Mouse (Mus musculus): ENCODE results near the gene Irx2.

Gene Irx2

DNA sequence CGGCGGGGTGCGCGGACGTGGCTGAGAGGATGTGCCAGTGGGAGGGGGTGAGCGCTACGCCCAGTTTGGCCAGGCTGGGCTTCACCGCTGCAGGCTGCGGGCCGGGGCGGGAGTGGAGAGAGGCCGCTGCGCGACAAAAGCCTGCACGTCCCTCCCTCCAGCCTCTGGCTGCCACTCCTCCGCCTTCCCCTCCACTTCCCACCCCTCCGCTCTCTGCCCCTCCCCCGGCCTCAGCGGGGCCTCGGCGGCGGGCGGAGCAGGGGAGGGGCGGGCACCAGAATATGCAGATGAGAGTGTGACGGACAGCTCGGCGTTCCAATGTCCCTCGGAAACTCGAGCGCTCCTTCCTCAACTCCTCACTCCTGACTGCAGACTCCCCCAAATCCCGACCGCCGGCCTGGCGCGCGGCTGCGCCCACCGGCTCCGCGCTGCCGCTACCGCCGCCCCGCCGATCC lies at the start of gene Irx2:
Gene Irx2 (plus strand): TSS at position 359 of the 455 bp plus-strand sequence.
- CTCF ChIA-PET = no interaction called here

DNA sequence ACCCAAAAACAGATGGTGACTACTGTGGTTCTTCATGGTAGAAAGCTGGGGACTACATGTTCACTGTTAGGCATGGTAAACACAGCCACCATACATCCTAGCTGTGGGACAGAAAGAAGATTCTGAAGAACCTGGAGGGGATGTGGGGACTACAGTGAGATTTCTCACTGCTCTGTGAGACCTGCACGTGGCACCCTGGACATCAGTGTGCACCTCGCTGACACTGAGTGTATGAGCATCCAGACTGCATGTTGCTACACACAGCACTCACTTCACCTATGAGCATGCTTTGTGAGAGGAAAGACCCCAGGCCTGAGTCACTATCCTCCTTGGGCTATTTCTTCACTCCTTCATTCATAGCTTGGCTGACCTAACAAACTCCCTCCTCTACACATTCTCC lies 47.3 kb upstream of the Irx2 start:
- CTCF ChIA-PET = no interaction called here

DNA sequence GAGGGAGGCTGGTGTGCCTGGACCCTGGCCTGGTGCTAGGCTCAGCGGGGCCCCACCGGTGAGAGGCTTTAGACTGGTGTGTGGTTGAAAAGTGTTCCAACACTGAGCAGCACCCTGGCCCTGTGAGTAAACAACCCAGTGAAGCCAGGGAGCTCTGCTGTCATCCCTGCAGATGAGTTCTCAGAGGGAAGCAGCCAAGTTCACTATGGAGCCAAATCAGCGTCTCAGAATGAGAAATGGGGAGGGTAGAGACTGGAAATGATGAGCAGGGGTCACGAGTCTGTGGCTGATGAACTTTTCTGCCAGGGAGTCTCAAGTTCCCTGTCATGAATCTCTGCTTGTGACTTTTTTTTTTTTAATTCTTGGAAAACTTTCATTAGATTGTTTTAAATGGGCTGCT lies 36.1 kb upstream of the Irx2 start:
- CTCF ChIA-PET = no interaction called here

DNA sequence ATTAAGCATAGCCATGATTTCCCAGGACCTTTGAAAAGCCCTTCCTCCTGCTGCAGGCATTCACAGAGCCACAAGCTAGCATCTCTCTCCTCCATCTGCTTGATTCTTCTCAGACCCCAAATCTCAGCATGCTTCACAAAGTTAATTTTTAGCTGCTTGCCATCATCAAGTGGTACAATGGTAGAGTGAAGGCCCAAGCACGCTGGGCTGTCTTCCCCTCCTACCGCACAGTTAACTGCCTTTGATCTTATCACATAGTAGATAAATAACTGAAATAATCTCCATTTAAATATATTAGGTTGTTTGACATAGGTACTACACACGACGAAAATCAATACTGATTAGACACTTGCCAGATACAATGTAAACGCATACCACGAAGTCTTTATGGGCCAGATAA lies 35.3 kb upstream of the Irx2 start:
- CTCF ChIA-PET = no interaction called here

DNA sequence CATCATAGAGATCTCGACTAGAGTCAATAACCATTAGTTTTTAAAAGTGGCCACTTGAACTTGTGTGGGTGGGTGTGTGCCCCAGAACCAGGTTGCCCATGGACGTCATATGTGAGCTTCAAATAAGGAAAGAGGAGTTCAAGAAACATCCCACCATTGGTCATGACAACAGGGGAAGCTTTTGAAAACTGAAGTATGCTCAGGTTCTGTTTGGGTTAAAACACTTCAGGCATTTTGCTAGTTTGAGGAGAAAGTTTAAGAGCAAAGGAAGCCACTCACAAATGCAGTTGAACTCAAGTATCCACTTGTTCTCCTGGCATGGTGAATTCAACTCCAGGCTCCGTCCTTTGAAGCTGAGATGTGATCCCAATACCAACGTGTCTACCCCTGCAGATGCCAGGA lies 34.9 kb upstream of the Irx2 start:
- CTCF ChIA-PET = no interaction called here

DNA sequence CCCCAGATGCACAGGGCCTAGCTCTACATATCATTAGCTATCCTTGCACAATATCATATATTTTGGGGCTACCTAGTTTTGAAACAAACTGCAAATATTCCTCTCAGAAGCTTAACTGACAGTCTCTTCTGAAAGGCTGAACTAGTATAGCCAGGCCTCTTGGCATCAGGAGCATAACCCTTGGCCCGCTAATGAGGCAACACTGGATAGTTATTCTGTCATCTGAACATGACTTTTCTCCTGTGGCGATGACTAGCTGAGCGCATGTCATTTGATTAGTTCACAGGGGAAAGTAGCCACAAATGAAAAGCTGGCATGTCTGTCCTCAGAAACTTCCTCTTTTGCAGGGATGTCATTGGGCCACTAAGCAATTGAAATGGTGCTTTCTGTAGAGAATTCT lies 29.4 kb upstream of the Irx2 start:
- CTCF ChIA-PET = no interaction called here

DNA sequence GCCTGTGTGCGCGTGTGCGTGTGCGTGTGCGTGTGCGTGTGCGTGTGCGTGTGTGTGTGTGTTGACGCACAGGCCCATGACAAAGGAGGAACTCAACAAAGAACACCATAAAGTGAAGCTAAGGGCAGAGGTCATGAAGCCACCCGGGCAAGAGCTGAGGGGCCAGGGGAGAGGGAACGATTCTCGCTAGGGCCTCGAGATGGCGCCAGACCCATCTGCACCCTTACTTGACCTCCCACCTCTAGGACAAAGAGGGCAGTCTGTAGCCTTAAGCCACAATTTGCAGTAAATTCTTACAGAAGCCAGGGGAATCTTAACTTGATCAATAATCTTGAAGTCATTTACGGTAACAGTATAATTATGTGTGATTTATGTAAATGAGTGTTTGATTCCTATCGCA lies 19.9 kb upstream of the Irx2 start:
- CTCF ChIA-PET = no interaction called here

DNA sequence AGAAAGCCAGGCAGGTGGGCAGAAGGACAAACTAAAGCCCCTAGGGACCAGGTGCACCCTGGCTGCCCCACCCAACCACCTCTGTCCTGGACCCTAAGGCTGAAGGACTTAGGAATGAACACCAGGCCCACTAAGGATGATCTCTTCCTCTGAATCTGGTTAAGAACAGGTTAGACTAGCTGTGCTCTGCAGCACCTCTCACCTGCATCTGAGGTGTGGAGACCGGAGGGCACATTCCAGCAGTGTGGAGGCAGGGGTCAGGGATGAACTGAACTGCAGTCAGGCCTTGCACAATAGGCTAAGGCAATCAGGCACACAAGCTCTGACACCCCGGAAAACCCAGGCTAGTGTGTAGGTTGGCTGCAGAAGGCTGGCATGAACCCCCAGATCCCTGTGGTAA lies 18.3 kb upstream of the Irx2 start:
- CTCF ChIA-PET = no interaction called here

DNA sequence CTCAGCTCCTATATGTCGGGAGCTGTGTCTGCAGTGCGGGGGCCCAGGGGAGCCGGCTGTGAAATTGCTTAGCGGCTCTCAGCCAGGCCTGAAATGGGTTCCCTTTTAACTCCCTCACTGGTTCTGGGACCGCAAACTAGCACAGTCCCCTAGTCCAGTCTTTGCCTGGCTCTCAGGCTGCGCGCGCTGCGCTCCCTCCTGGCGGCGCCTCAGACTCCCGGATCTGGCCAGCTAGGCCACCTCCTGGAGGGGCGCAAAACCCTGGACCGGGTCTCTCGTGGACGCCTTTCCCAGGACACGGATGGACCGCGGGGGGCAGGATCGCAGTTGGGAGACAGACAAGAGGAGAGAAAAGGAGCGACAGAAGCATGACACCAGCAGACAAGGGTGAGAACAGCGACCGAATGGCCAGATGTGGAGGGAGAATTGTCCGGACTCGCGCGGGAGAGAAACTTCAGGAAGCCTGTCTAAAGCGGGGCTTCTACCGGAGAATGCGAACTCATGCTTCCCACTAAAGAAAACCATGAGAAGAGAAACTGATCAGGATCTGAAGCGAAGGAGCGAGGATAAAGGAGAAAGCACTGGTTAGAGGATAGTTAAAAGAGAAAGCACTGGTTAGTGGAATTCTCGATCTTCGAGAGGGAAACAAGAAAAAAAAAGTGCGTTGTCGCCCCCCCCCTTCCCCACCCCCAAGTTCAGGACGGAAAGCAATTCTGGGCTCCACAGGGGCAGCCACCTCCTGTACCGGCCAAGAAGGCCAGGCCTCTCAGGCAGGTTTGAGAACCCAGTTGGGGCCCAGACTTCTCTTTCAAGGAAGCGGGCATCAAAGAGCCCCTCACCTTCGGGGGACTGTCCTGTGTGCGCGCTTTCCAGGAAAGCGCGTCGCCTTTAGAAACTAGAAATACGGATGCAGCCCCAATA lies 4.4 kb upstream of the Irx2 start:
- CTCF ChIA-PET = no interaction called here

DNA sequence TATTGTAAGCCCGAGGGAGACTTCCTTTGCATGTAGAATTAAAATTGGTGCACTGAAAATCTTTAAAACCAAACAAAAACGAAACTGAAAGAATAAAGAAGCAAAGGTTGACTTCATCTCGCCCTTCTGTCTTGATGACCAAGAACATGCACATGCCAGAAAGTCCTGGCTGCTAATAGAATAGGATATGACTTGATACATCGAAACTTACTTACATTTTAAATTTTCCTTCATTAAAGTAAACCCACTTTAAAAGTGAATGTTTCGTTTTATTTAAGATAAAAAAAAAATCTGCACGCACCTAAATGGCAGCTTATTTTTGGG lies 3.8 kb upstream of the Irx2 start:
- CTCF ChIA-PET = no interaction called here

DNA sequence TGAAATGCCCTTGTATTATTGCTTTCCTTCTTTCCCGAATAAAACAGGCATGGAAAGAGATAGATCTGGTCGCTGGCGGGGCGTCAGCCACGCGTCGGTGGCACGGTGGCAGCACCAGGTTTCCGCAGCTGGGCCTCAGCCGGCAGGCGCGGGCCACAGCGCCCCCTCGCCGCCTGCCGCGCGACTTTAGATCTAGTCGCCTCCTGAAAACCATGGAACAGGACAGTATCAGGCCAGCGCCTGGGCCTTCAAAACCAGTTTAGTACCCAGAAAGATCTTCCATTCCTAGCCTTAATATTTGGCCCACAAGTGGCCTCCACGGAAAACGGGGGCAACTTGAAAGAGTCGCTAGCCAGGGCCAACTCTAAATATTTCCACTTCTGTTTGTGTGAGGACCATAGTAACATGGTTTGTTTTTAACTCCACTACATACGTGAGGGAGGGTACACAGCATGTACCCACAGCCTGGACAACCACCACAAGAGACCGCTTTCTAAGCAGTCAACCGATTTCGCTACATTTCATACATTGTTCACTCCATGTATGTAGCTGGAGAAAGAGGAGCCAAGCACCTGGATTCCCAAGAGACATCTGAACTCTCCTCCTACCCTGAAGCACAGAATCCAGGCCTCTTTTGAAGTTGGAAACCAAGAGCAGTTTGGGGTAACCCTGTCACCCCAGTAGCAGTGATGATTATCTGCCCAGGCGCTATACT lies 3.2 kb upstream of the Irx2 start:
- CTCF ChIA-PET = no interaction called here

DNA sequence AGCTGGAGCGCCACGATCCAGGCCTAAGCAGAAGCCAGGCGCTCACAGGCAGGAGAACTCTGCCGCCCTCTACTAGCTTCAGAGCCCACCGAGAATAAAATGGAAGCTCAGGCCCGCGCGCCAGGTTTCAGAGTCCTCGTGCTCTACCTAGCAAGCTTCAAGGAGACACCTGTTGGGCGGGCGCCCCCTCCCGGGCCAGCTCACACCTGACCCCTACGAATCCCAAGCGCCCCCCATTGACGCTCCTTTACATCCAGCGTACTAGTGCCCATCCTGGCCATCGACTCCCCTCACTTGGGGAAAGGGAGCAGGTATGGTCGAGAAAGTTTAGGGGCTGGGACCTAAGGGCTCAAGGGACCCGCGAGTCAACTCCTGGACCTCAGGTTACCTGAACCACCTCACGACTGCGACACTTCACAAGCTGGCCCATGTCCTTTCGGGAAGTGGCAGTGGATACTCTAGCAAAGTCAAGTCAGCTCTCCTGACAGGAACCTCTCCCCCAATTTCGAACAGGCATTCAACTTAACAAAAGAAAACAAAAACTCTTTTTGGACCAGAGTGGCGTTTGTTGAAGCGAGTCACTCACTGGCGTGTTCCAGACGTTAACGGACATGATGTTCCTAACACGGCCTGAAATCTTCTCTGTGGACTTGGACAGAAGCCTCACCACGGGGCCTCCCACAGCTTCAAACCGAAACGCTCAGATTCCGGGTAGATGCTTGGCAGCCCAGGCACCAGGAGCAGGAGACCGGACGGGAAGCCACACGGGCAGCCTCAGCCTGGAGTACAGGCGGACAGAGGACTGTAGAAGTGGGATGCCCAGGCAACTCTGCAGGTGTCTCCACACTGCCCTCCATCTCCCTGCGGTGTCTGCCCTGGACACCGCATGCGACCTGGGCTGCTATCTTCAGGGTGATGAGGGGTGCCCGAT lies 964 bp upstream of the Irx2 start:
- CTCF ChIA-PET = no interaction called here

DNA sequence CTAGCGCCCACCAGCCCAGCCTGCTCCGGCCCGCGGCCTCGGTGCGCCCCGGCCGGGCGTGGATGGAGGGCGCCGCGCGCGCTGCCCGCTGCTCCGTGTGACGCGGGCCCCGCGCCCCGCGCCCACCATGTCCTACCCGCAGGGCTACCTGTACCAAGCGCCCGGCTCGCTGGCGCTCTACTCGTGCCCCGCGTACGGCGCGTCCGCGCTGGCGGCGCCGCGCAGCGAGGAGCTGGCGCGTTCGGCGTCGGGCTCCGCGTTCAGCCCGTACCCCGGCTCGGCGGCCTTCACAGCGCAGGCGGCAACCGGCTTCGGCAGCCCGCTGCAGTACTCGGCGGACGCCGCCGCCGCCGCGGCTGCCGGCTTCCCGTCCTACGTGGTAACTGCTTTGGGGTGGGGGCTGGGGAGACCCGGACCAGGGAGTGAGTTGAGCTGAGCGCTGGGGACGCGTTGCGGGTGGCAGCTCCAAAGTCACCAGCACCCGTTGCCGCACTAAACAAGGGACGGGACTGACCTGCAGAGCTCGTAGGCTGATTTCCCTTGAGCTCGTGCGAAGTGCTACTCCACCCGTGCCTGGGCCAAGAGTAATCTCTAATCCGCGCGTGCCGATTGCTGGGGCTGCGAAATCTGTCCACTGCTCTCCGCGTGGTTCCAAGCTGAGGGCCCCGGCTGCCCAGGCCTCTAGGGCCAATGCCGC lies 463 bp downstream of the Irx2 start:
- CTCF ChIA-PET = no interaction called here

DNA sequence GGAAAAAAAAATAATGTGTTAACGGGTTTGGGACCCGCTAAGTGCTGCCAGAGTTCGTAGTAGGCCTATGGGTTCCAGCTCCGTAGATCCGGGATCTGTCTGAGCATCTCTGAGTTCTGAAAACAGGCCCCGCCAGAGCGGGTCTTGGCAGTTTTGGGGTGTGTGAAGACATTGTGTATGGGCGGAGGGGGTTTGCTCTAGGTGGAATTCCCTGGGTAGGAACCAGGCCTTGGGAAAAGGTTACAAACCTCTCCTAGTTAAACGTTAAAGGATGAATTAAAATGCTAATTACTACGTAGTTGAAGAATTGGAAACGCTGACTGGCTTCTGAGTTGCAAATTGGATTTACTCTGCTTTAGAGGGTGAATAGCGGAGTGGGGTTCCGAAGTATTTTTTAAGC lies 1.2 kb downstream of the Irx2 start:
- CTCF ChIA-PET = no interaction called here

DNA sequence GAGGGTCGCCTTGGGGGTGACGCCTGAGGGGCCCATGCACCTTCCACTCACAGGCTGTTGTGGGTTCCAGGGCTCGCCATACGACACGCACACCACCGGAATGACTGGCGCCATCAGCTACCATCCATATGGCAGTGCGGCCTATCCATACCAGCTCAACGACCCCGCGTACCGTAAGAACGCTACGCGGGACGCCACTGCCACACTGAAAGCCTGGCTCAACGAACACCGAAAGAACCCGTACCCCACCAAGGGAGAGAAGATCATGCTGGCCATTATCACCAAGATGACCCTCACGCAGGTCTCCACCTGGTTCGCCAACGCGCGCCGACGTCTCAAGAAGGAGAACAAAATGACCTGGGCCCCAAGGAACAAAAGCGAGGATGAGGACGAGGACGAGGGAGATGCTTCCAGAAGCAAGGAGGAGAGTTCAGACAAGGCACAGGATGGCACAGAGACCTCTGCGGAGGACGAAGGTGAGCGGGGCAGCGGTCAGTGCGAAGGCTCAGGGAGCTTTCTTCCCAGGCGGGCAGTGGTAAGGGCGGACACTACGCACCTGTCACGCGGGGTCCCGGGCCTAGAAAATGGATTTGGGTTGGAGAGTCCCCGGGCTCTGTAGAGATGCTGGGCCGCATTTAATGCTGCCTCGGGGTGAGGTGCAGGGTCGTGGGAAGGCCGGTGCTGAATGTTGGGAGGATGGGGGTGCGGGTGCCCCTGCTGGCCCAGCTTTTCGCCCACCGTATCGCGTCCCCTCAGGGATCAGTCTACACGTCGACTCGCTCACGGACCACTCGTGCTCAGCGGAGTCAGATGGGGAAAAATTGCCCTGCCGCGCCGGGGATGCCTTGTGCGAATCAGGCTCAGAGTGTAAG lies 2.1 kb downstream of the Irx2 start:
- CTCF ChIA-PET = no interaction called here

DNA sequence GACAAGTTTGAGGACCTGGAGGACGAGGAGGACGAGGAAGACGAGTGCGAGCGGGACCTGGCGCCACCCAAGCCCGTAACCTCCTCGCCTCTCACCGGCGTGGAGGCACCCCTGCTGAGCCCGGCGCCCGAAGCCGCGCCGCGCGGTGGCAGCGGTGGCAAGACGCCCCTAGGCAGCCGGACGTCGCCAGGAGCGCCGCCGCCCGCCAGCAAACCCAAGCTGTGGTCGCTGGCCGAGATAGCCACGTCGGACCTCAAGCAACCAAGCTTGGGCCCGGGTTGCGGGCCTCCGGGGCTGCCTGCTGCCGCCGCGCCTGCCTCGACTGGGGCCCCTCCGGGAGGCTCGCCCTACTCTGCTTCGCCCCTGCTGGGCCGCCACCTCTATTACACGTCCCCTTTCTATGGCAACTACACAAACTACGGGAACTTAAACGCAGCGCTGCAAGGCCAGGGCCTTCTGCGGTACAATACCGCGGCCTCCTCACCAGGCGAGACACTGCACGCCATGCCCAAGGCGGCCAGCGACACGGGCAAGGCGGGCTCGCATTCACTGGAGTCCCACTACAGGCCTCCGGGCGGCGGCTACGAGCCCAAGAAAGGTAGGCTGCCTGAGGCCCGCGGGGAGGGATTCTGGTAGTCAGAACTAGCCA lies 2.9 kb downstream of the Irx2 start:
- CTCF ChIA-PET = no interaction called here

DNA sequence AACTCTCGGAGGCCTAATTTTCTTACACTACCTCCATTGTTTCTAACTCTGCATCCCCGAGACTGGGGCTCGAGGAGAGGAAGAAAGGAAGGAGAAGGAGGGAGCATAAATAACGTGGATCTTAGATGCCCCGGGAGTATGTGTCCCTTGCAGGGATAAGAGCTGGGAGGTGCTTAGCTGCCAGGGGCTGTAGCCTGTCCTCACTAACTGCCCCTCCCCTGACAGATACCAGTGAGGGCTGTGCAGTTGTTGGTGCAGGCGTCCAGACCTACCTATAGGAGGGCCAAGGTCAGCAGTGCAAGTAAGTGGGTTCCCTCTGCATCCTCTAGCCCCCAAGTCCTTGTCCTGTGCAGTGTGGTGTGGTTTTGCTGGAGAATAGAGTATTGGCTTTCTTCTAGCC lies 3.7 kb downstream of the Irx2 start:
- CTCF ChIA-PET = no interaction called here

DNA sequence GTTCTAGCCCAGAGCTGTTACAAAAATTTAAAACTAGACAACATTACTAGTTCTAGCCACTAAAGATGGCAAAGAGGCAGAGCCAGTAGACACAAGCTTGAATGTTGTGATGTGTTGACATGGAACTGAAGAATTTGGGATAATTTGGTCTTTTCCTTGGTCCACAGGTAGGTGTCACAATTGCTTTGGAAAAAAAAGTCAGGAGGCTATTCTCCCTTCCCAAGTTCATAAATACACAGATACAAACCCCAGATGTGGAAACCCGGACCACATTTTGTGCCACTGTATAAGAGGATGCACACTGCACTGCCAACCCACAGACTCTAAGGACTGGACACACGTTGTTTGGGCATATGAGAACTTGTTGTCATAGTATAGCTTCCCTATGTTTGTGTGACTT lies 4.5 kb downstream of the Irx2 start:
- CTCF ChIA-PET = no interaction called here

DNA sequence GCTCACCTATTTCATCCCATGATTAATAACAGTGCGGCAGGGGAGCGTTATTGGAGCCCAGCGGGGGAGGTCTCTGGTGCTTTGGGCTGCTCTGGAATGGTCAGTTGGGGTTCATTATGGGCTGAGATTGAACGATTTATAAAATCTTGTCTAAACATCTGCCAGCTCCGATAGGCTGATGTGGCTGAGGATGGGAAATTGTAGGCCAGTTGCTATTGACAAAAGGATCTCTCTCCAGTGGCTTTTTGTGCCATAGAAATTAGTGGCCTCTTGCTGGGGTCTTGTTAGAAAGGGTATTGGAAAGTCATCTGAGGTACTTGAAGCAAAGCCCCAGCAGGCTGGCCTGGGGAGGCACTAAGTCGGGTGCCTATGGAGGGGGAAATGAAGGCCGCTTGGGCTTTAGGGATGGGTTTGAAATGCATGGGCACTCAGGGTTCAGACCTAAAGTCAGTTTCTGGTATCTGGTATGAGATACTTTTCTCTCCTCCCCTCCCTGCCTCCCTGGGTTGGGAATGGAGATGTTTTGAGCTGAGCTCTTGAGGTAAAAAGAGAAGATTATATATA lies 6.2 kb downstream of the Irx2 start:
- CTCF ChIA-PET = no interaction called here

DNA sequence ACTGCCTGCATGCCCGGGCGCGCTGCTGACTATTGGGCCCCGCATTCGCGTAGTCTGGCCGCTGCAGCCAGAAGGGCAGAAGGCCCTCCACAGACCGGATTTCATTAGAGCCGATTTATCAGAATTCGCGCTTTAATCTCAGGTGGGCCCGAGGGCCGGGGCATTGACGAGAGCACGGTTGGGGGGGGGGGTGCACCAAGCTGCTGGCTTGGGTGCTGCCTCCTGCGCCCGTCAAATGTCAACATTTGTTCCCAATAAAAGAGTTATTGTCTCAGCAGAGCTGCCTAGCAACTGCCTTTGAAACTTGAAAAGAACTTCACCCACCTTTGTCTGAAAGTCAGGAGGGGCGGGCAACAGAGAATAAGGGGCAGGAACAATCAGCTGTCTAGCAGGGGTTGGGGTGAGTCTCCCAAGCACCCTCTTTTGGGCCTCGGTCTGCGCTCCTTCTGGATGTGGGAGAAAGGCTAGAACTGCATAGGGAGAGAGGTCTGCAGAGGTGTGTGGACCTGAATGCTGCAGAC lies 7.8 kb downstream of the Irx2 start:
- CTCF ChIA-PET = no interaction called here
